Mouse (Mus musculus): ENCODE measurements around the gene Dyrk3.
A peak's percentile ranks its signal among the peaks of the same experiment; 100 is the strongest.

Dyrk3 gene

DNA sequence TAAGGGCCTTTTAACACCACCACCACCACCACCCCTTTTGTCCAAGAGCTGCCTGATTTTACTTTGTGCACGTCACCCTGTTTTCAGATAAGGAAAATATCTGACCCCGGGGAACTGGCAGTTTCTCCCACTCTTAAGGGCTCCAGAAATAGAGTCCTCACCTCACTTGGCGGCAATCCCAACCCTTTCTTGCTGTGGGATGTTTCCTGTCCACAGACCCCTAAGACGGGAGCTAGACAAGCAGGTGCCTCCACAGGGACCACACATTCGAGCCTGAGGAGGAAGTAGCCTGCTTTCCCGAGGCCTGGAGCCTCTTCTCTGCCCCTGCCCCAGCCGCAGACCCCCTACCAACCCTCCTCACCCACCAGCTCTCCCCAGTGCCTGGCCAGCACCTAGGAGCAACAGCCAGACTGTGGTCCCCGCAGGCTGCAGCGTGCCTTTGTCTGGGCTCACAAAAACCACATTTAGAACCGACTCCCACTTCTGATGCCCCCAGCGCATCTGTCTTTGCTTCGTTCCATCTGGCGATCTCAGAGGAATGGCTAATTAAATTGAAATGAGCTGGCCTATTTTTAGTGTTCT lies 21.6 kb downstream of the Dyrk3 start:
- no peak for DNase-seq (ENCODE audit: extremely low read depth, insufficient read length, low spot score)

DNA sequence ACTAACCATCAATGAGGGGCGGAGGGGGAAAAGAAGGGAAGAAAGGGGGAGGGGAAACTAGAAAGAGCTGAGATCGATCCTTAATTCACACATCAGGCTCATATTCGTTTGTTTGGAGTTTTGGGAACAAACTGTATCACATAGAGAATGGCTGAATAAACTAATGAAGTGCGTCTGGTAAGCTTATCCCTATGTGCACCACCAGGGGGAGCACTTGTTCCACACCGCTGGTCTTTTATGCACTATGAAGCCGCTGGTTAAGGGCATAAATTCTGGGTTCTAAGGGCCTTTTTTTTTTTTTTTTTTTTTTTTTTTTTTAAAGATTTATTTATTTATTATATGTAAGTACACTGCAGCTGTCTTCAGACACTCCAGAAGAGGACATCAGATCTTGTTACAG lies 22.2 kb downstream of the Dyrk3 start:
- peak; percentile 32 for DNase-seq (ENCODE audit: extremely low read depth, insufficient read length, low spot score)

DNA sequence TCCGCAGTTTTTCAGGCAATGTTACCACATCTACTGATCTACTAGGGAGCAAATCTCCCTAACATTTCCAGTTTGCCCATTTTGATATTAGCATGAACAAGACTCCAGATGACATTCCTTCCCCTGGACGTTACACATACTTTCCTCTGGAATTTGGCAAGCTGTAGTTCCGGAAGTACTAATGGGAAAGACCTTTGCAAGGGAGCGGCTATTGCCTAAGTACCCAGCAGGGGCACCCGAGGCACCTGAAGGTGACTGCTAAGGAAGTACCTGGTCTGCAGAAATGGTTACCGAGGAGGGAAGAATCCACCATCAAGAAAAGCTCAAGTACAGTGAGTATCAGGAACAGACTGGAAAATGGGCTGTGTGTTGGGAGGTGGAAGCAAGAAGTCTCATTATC lies 25.6 kb downstream of the Dyrk3 start:
- DNase-seq (ENCODE audit: extremely low read depth, insufficient read length, low spot score), result peak; percentile 56

DNA sequence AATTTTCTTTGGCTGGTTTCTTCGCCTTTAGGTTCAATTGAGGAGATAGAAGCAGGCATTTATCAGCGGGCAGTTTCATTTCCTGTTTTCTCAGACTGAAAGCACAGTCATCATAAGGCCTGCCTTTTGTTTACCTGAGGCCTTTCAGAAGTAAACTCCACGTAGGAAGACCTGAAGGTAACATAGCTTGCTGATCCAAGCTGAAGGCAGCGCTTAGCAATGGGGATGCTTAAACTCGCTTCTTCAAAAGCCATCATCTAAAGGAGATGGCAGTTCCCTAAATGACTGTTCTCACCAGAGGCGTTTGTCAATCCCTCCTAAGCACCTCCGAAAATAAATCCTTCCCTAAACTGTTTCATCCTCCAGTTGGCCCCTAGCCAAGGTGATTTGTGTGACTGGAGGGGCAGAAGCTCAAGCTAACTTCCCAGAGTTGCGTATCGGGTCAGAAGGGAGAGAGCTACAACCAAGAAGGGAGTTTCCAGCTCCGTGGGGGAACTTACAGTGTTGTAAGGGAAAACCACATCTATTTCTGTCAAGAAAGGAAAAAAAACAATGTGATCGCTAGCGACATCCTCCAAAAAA lies 27.5 kb downstream of the Dyrk3 start:
- DNase-seq (ENCODE audit: extremely low read depth, insufficient read length, low spot score), result no peak

GRCm38 (mm10) chr1:131107575-131108308 lies 30.4 kb downstream of the Dyrk3 start:
- DNase-seq (ENCODE audit: extremely low read depth, insufficient read length, low spot score), result peak; percentile 78

- DNase-seq (ENCODE audit: extremely low read depth, insufficient read length, low spot score), result no peak
Measured at GRCm38 (mm10) chr1:131103776-131104424, 34.2 kb downstream of the Dyrk3 start.

DNA sequence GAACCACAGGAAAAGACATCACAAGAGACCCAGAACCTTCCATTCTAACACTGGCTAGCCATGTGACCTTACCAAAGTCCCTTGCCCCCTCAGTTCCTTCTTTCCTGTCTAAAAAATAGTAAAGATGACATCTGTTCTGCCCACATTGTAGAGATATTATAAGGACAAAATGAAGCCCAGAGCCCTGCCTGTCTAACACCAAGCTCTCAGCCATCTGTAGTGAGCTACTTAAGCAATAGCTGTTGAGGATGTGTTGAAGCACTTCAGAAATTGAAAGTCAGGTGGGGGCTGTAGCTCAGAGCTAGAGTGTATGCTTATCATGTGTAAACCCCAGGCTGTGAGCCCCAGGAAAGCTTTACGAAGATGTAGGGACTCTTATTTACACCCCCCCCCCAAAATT lies 37.3 kb downstream of the Dyrk3 start:
- DNase-seq (ENCODE audit: extremely low read depth, insufficient read length, low spot score), result no peak

- peak; percentile 93 for DNase-seq (ENCODE audit: extremely low read depth, insufficient read length, low spot score)
Measured at GRCm38 (mm10) chr1:131097700-131098094, 40.4 kb downstream of the Dyrk3 start, which contains the start of gene Mapkapk2. Mapkapk2 (minus strand) TSS chr1:131097826.

- DNase-seq (ENCODE audit: extremely low read depth, insufficient read length, low spot score), result peak; percentile 88
Measured at GRCm38 (mm10) chr1:131096803-131097699, 41.1 kb downstream of the Dyrk3 start.

GRCm38 (mm10) chr1:131096132-131096695 lies 41.9 kb downstream of the Dyrk3 start:
- DNase-seq (ENCODE audit: extremely low read depth, insufficient read length, low spot score), result no peak

DNA sequence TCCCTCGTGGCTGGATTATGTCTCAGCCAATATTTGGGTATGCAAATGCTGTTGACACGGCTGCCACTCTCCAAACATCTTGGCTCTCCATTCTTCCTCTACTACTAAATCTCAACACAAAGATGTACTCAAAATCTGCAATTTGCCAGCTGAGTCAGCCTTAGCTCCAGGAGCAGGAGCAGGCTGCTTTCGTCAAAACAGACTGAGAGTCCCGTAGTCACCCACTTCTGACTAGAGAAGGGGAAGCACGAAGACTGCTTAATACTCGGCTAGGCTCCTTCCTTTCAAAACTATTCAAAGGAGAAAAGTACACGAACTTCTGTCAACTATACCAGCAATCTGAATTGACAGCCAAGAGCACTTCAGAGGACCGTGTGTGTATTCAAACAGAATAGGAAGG lies 42.6 kb downstream of the Dyrk3 start:
- DNase-seq (ENCODE audit: extremely low read depth, insufficient read length, low spot score), result no peak

GRCm38 (mm10) chr1:131093889-131094288 lies 44.3 kb downstream of the Dyrk3 start:
- DNase-seq (ENCODE audit: extremely low read depth, insufficient read length, low spot score), result no peak

- no peak for DNase-seq (ENCODE audit: extremely low read depth, insufficient read length, low spot score)
Measured at GRCm38 (mm10) chr1:131092846-131093245, 45.3 kb downstream of the Dyrk3 start.

DNA sequence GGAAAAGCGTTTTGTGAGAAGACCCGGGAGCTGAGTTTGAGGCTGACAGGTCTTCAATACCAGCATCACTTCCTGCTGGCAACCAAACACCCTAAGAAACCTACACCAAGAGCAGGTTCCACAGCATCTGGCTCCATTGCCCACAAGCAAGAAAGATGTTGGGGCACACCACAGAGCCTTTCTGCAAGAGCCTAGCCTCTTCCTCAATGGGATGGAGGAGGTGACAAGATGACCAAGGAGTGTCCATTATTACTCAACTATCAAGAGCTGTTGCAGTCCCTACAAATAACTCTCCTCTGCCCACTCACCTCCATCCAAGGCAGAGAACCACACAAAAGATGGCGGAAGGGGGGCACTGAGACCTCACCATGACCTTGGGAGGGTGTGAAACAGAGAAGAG lies 46.0 kb downstream of the Dyrk3 start:
- no peak for DNase-seq (ENCODE audit: extremely low read depth, insufficient read length, low spot score)

GRCm38 (mm10) chr1:131091481-131091880 lies 46.7 kb downstream of the Dyrk3 start:
- no peak for DNase-seq (ENCODE audit: extremely low read depth, insufficient read length, low spot score)

- no peak for DNase-seq (ENCODE audit: extremely low read depth, insufficient read length, low spot score)
Measured at GRCm38 (mm10) chr1:131090877-131091276, 47.3 kb downstream of the Dyrk3 start.

GRCm38 (mm10) chr1:131090261-131090660 lies 47.9 kb downstream of the Dyrk3 start:
- DNase-seq (ENCODE audit: extremely low read depth, insufficient read length, low spot score), result no peak

- peak; percentile 51 for DNase-seq (ENCODE audit: extremely low read depth, insufficient read length, low spot score)
Measured at GRCm38 (mm10) chr1:131089525-131090127, 48.5 kb downstream of the Dyrk3 start.

DNA sequence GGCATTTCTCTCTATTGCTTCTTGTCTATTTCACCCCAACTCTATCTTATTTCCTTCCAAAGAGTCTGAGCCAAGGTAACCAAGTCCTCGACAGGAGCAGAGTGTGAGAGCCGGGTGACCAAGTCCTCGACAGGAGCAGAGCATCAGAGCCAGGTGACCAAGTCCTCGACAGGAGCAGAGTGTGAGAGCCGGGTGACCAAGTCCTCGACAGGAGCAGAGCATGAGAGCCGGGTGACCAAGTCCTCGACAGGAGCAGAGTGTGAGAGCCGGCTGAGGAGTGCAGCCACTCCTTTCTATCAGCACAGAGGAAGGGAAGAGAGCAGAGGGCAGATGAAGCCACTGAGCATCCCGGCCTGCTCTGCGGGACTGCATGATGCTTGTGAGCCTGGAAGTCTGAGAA lies 49.6 kb downstream of the Dyrk3 start:
- DNase-seq (ENCODE audit: extremely low read depth, insufficient read length, low spot score), result no peak

- peak; percentile 48 for DNase-seq (ENCODE audit: extremely low read depth, insufficient read length, low spot score)
Measured at GRCm38 (mm10) chr1:131086907-131087306, 51.2 kb downstream of the Dyrk3 start.
